Mouse (Mus musculus) forebrain, embryonic 13.5 days (tissue): ENCODE results near the gene Mgrn1. TPM values are rescaled to one million over a fixed set of nuclear protein-coding genes. Genes with fewer than 3 reads are reported as not detected.

Experiments
- ATAC-seq: fragments of 200-750 bp; cut with Nextera tagmentation; 2 replicates; pipeline ENCODE4 v1.8.0; 2017
- H3K27ac ChIP-seq: fragments of 300-500 bp; sonication (generic); 2 replicates; pipeline ENCODE4 v1.5.1; 2015; ENCODE audit warnings: inconsistent platforms, mild to moderate bottlenecking, moderate library complexity
- H3K27me3 ChIP-seq: fragments of 300-500 bp; sonication (generic); 2 replicates; pipeline ENCODE4 v1.6.1; 2015; ENCODE audit warnings: mild to moderate bottlenecking, inconsistent platforms
- H3K36me3 ChIP-seq: fragments of 300-500 bp; sonication (generic); 2 replicates; pipeline ENCODE4 v1.6.1; 2015; ENCODE audit warnings: mild to moderate bottlenecking, inconsistent platforms; ENCODE audit not compliant: poor library complexity, severe bottlenecking
- H3K4me1 ChIP-seq: fragments of 300-500 bp; sonication (generic); 2 replicates; pipeline ENCODE4 v1.6.1; 2015; ENCODE audit warnings: inconsistent platforms
- H3K4me2 ChIP-seq: fragments of 300-500 bp; sonication (generic); 2 replicates; pipeline ENCODE4 v1.6.1; 2015; ENCODE audit warnings: inconsistent platforms, mild to moderate bottlenecking, moderate library complexity
- H3K4me3 ChIP-seq: fragments of 300-500 bp; sonication (generic); 2 replicates; pipeline ENCODE4 v1.5.1; 2015; ENCODE audit warnings: mild to moderate bottlenecking, inconsistent platforms
- H3K9ac ChIP-seq: fragments of 300-500 bp; sonication (generic); 2 replicates; pipeline ENCODE4 v1.6.1; 2015; ENCODE audit warnings: mild to moderate bottlenecking, inconsistent platforms
- H3K9me3 ChIP-seq: fragments of 300-500 bp; sonication (generic); replicated peaks from 2 replicates; pipeline ENCODE4 v1.6.1; 2016; ENCODE audit warnings: inconsistent platforms
- WGBS: fragments of 180-500 bp; shearing (Covaris S2); methylation state at CpG from one replicate; pipeline ENCODE4 v1.1.7; 2015; 5-methylcytosine and 5-hydroxymethylcytosine counted together
- polyA plus RNA-seq: library from polyadenylated mRNA; unstranded; fragments of >200 nt; fragmentation: Nextera tagmentation; extraction: Ambion mirVana; gene quantifications from 2 replicates; pipeline ENCODE4 v1.2.1, GENCODE M21; 2015

Gene Mgrn1
- polyA plus RNA-seq, 1 experiment from 2014 or later = 79.0 TPM

DNA sequence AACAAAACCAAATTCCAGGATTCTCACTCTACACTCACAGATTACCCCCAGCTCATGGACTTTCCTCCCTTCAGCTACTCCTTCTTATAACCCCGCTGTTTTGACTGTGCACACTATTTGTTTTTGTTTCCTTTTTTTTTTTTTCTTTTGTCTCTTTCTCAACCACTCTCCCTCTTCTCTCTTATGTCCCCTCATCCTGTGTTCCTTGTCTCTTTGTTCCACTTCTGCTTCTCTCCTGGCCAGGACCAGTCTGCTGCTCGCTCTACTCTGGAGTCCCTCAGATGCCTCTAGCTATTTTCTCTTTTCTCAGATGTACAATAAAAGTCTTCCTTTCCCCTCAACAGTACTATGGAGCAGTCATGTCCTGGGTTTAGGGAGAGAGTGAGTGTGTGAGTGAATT lies 16.3 kb downstream of the Mgrn1 start:
- no peak overlapping the region for H3K4me2 ChIP-seq
- no peak overlapping the region for H3K9ac ChIP-seq
- no peaks in the 10 kb centered on the region for H3K27me3 ChIP-seq
- no peak overlapping the region for H3K4me3 ChIP-seq
- H3K27ac ChIP-seq = no peak overlapping the region
- no peaks in the 10 kb centered on the region for H3K9me3 ChIP-seq
- peaks cover 5% of the 10 kb centered on the region; the same call in 1 of the 2 replicates for H3K4me1 ChIP-seq
- ATAC-seq = no peak
- WGBS = 83% methylated on average over 2 of the region's 2 CpGs
- peaks cover 1% of the 10 kb centered on the region; the same call in 1 of the 2 replicates for H3K36me3 ChIP-seq

GRCm38 (mm10) chr16:4903491-4904102 lies 17.5 kb downstream of the Mgrn1 start:
- no peak overlapping the region for H3K9ac ChIP-seq
- no peaks in the 10 kb centered on the region for H3K9me3 ChIP-seq
- H3K27ac ChIP-seq = no peak overlapping the region
- 88% methylated on average over 6 of the region's 6 CpGs for WGBS
- H3K4me3 ChIP-seq = no peak overlapping the region
- H3K4me2 ChIP-seq = no peak overlapping the region
- peaks cover 4% of the 10 kb centered on the region for H3K36me3 ChIP-seq
- H3K27me3 ChIP-seq = no peaks in the 10 kb centered on the region
- peaks cover 5% of the 10 kb centered on the region; the same call in 1 of the 2 replicates for H3K4me1 ChIP-seq
- no peak for ATAC-seq

DNA sequence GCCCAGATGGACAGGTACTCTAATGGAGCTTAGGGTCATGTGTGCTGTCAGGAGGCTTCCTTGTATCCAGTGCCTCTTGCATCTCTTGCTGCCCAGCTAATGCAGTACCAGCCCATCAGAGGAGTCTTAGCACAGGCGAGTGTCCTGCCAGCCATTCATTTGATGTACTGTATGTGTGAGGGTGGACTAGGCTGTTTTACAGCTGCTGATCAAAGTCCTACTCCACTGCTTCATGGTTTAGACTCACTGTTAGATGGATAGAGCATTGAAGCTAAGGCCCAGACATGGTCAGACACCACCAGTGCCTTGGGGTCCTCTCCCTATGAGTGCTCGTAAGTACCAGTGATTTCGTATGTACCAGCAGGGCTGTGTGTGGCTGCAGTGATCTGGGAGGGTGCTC lies 18.8 kb downstream of the Mgrn1 start:
- Histone ChIP-seq H3K9ac (no peak overlapping the region), H3K4me1 (0 out of 2 replicates have a peak, but pooled peaks cover 5% of the 10 kb centered on the region), H3K27me3 (no peaks in the 10 kb centered on the region), H3K9me3 (no peaks in the 10 kb centered on the region), H3K27ac (no peak overlapping the region), H3K4me2 (no peak overlapping the region), H3K36me3 (peaks cover 17% of the 10 kb centered on the region), H3K4me3 (no peak overlapping the region)
- no peak for ATAC-seq
- 89% methylated on average over 3 of the region's 3 CpGs for WGBS

DNA sequence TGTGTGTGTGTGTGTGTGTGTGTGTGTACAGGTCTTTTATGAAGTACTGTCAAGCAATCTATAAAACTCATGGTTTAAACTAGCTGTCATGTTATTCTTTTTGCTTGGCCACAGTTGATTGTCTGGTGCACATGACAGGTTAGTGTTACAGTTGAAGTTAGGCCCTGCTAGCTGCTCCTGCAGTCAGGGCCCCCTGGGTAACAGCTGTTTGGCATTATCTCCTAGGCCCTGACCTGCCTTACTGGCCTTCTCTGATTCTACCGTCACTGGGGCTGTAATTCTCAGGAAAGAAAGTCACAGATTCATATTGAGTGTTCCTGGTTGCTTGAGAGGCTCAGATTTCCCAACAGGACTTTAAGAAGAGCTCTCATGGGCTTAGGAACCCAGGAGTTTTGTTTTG lies 19.5 kb downstream of the Mgrn1 start:
- 76% methylated on average over 1 of the region's 1 CpGs for WGBS
- 0 out of 2 replicates have a peak, but pooled peaks cover 5% of the 10 kb centered on the region for H3K4me1 ChIP-seq
- H3K4me3 ChIP-seq = no peak overlapping the region
- H3K27ac ChIP-seq = no peak overlapping the region
- H3K4me2 ChIP-seq = no peak overlapping the region
- H3K9ac ChIP-seq = no peak overlapping the region
- ATAC-seq = no peak
- peaks cover 23% of the 10 kb centered on the region for H3K36me3 ChIP-seq
- no peaks in the 10 kb centered on the region for H3K9me3 ChIP-seq
- no peaks in the 10 kb centered on the region for H3K27me3 ChIP-seq

- H3K4me2 ChIP-seq = no peak overlapping the region
- no peak overlapping the region for H3K27ac ChIP-seq
- H3K9ac ChIP-seq = no peak overlapping the region
- ATAC-seq = no peak
- no peaks in the 10 kb centered on the region for H3K9me3 ChIP-seq
- no peak overlapping the region for H3K4me3 ChIP-seq
- no peaks in the 10 kb centered on the region for H3K4me1 ChIP-seq
- H3K27me3 ChIP-seq = no peaks in the 10 kb centered on the region
- peaks cover 33% of the 10 kb centered on the region for H3K36me3 ChIP-seq
These were observed 20.5 kb downstream of the Mgrn1 start for GRCm38 (mm10) chr16:4906559-4906958.

DNA sequence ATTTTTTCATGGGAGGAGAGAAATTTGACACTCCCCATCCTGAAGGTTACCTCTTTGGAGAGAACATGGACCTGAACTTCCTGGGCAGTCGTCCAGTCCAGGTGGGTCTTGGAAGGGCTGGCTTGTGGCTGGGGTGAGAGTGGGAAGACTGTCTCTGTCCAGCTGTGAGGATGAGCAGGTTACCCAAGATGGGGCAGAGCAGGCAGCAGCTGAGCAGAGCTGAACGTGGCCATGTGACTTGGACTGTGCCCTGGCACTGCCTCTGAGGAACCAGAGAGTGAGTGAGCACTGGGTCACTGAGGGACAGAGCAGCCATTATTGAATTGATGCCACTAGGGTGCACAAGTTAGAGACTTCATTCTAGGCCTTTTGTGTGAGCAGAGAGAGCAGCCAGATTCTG lies 21.3 kb downstream of the Mgrn1 start:
- no peak overlapping the region for H3K9ac ChIP-seq
- no peak overlapping the region for H3K27ac ChIP-seq
- H3K4me1 ChIP-seq = no peaks in the 10 kb centered on the region
- H3K4me2 ChIP-seq = no peak overlapping the region
- ATAC-seq = no peak
- no peaks in the 10 kb centered on the region for H3K27me3 ChIP-seq
- peaks cover 41% of the 10 kb centered on the region for H3K36me3 ChIP-seq
- H3K4me3 ChIP-seq = no peak overlapping the region
- 77% methylated on average over 2 of the region's 2 CpGs for WGBS
- H3K9me3 ChIP-seq = no peaks in the 10 kb centered on the region

DNA sequence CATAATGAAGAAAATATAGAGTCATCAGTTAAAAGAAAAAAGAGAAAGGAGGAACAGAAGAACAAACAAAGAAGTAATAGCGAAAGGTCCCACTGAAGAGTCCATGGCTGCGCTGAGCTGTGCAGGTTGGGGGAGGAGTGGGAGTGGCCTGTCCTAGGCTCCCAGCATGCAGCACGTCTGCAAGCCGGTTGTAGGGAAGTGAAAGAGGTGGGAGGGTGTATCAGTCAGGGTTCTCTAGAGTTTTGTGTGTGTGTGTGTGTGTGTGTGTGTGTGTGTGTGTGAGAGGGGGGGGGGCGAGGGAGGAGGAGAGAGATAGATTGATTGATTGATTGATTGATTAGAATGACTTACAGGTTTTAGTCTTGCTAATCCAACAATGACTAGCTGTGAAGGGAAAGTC lies 21.9 kb downstream of the Mgrn1 start:
- Histone ChIP-seq H3K4me1 (no peaks in the 10 kb centered on the region), H3K9me3 (no peaks in the 10 kb centered on the region), H3K27ac (no peak overlapping the region), H3K27me3 (no peaks in the 10 kb centered on the region), H3K36me3 (peaks cover 47% of the 10 kb centered on the region), H3K4me2 (no peak overlapping the region), H3K9ac (no peak overlapping the region), H3K4me3 (no peak overlapping the region)
- 50% methylated on average over 5 of the region's 5 CpGs for WGBS
- ATAC-seq = no peak

GRCm38 (mm10) chr16:4909745-4910144 lies 23.7 kb downstream of the Mgrn1 start:
- H3K4me2 ChIP-seq = no peak overlapping the region
- ATAC-seq = no peak
- WGBS = 97% methylated on average over 2 of the region's 2 CpGs

GRCm38 (mm10) chr16:4910758-4911157 lies 24.7 kb downstream of the Mgrn1 start:
- WGBS = 95% methylated on average over 8 of the region's 8 CpGs
- H3K27me3 ChIP-seq = no peaks in the 10 kb centered on the region
- no peak overlapping the region for H3K4me3 ChIP-seq
- no peak for ATAC-seq
- no peaks in the 10 kb centered on the region for H3K9me3 ChIP-seq
- no peaks in the 10 kb centered on the region for H3K4me1 ChIP-seq
- H3K36me3 ChIP-seq = peaks cover 65% of the 10 kb centered on the region
- no peak overlapping the region for H3K27ac ChIP-seq
- H3K9ac ChIP-seq = no peak overlapping the region
- no peak overlapping the region for H3K4me2 ChIP-seq

More at GRCm38 (mm10) chr16:4909745-4910144, 23.7 kb downstream of the Mgrn1 start:
- H3K27ac ChIP-seq = no peak overlapping the region
- H3K4me1 ChIP-seq = no peaks in the 10 kb centered on the region
- H3K9ac ChIP-seq = no peak overlapping the region
- no peak overlapping the region for H3K4me3 ChIP-seq
- peaks cover 57% of the 10 kb centered on the region for H3K36me3 ChIP-seq
- no peaks in the 10 kb centered on the region for H3K9me3 ChIP-seq
- no peaks in the 10 kb centered on the region for H3K27me3 ChIP-seq

DNA sequence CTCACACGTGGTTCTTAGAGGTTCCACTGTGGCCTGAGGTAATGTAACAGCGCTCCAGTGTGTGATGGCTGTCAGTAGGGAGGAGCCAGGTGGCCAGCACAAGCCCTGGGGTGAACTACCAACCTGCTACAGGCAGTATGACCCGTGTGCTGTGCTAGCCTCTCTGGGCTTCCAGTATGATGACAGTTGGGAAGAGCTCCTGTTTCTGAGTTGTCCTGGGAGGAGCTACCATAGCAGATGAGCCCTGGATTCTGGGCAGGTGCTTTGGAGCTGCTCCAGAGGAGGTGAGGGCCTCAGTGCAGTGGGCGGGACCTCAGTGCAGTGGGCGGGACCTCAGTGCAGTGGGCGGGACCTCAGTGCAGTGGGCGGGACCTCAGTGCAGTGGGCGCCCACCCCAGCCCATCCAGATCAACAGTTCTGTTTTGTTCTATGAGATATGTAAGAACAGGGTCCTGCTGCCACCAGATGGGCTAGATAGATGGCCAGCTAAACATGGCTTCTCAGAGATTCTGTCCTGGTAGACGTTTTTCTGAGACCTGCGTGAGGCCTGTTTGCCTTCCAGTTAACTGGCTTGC lies 26.1 kb downstream of the Mgrn1 start:
- Histone ChIP-seq H3K9me3 (no peaks in the 10 kb centered on the region), H3K4me2 (no peak overlapping the region), H3K4me1 (no peaks in the 10 kb centered on the region), H3K9ac (no peak overlapping the region), H3K27me3 (no peaks in the 10 kb centered on the region), H3K27ac (no peak overlapping the region), H3K36me3 (peaks cover 79% of the 10 kb centered on the region), H3K4me3 (no peak overlapping the region)
- ATAC-seq = no peak
- 79% methylated on average over 10 of the region's 10 CpGs for WGBS

GRCm38 (mm10) chr16:4912907-4913782 lies 27.1 kb downstream of the Mgrn1 start:
- H3K9me3 ChIP-seq = no peaks in the 10 kb centered on the region
- no peak for ATAC-seq
- no peaks in the 10 kb centered on the region for H3K27me3 ChIP-seq
- no peak overlapping the region for H3K9ac ChIP-seq
- H3K4me3 ChIP-seq = no peak overlapping the region
- H3K36me3 ChIP-seq = peaks cover 78% of the 10 kb centered on the region
- no peaks in the 10 kb centered on the region for H3K4me1 ChIP-seq
- H3K27ac ChIP-seq = no peak overlapping the region
- H3K4me2 ChIP-seq = no peak overlapping the region
- 80% methylated on average over 11 of the region's 11 CpGs for WGBS
